Mouse (Mus musculus): ENCODE measurements around the gene Olfr1136. TPM values are rescaled to one million over a fixed set of nuclear protein-coding genes. Genes with fewer than 3 reads are reported as not detected.

The Olfr1136 gene
- polyA plus RNA-seq (2016; fragmentation: Nextera tagmentation; extraction: Ambion mirVana), result not detected in 2 replicates

- ATAC-seq (ENCODE audit: insufficient number of reproducible peaks, insufficient read depth, low FRiP score, low TSS enrichment), result no peak
- Histone ChIP-seq H3K9me3 (no peaks in the 10 kb centered on the region), H3K4me2 (replicated peaks) (no peak within 1 kb of the TSS), H3K27ac (no peak within 1 kb of the TSS), H3K9ac (no peak within 1 kb of the TSS), H3K27me3 (no peaks in the 10 kb centered on the region), H3K36me3 (no peaks in the 10 kb centered on the region), H3K4me3 (no peak within 1 kb of the TSS), H3K4me1 (no peaks in the 10 kb centered on the region)
These were observed at the start of gene Olfr1136 for GRCm38 (mm10) chr2:87693847-87694246. TSS of gene Olfr1136 (minus strand) at chr2:87693947.

- Histone ChIP-seq H3K4me2 (replicated peaks) (no peak within 1 kb of the TSS), H3K9ac (no peak within 1 kb of the TSS), H3K4me1 (no peaks in the 10 kb centered on the region), H3K27me3 (no peaks in the 10 kb centered on the region), H3K4me3 (no peak within 1 kb of the TSS), H3K9me3 (no peaks in the 10 kb centered on the region), H3K36me3 (no peaks in the 10 kb centered on the region), H3K27ac (no peak within 1 kb of the TSS)
- WGBS, result 78% methylated on average over 3 of the region's 3 CpGs
- no peak for ATAC-seq (ENCODE audit: insufficient number of reproducible peaks, insufficient read depth, low FRiP score, low TSS enrichment)
These were observed 49.7 kb upstream of the Olfr1136 start, which contains the start of gene Olfr1140 for GRCm38 (mm10) chr2:87743452-87743851. TSS of gene Olfr1140 (plus strand) at chr2:87743752.

GRCm38 (mm10) chr2:87739878-87740277, 46.1 kb upstream of the Olfr1136 start, which contains the start of gene Olfr1138:
TSS of gene Olfr1138 (minus strand) at chr2:87739978.
- ATAC-seq (ENCODE audit: insufficient number of reproducible peaks, insufficient read depth, low FRiP score, low TSS enrichment), result no peak
- Histone ChIP-seq H3K27ac (no peak within 1 kb of the TSS), H3K9me3 (no peaks in the 10 kb centered on the region), H3K4me2 (replicated peaks) (no peak within 1 kb of the TSS), H3K4me1 (no peaks in the 10 kb centered on the region), H3K27me3 (no peaks in the 10 kb centered on the region), H3K36me3 (no peaks in the 10 kb centered on the region), H3K4me3 (no peak within 1 kb of the TSS), H3K9ac (no peak within 1 kb of the TSS)
- 64% methylated on average over 1 of the region's 1 CpGs for WGBS

GRCm38 (mm10) chr2:87713079-87713478, 19.3 kb upstream of the Olfr1136 start, which contains the start of gene Olfr1137:
TSS of gene Olfr1137 (minus strand) at chr2:87713179.
- Histone ChIP-seq H3K4me1 (no peaks in the 10 kb centered on the region), H3K9me3 (no peaks in the 10 kb centered on the region), H3K4me2 (replicated peaks) (no peak within 1 kb of the TSS), H3K36me3 (no peaks in the 10 kb centered on the region), H3K9ac (no peak within 1 kb of the TSS), H3K27me3 (no peaks in the 10 kb centered on the region), H3K27ac (no peak within 1 kb of the TSS), H3K4me3 (no peak within 1 kb of the TSS)
- no peak for ATAC-seq (ENCODE audit: insufficient number of reproducible peaks, insufficient read depth, low FRiP score, low TSS enrichment)

GRCm38 (mm10) chr2:87673564-87673963, 20.2 kb downstream of the Olfr1136 start, which contains the start of gene Olfr1135:
TSS of gene Olfr1135 (minus strand) at chr2:87673664.
- H3K4me3 ChIP-seq, result no peak within 1 kb of the TSS
- no peak for ATAC-seq (ENCODE audit: insufficient number of reproducible peaks, insufficient read depth, low FRiP score, low TSS enrichment)
- no peaks in the 10 kb centered on the region for H3K36me3 ChIP-seq
- no peak within 1 kb of the TSS for H3K9ac ChIP-seq
- no peaks in the 10 kb centered on the region for H3K27me3 ChIP-seq
- WGBS, result 9% methylated on average over 1 of the region's 1 CpGs
- H3K4me2 ChIP-seq (replicated peaks), result no peak within 1 kb of the TSS
- no peak within 1 kb of the TSS for H3K27ac ChIP-seq
- H3K4me1 ChIP-seq, result no peaks in the 10 kb centered on the region
- H3K9me3 ChIP-seq, result no peaks in the 10 kb centered on the region

GRCm38 (mm10) chr2:87658360-87658759, 35.4 kb downstream of the Olfr1136 start, which contains the start of gene Olfr1134:
TSS of gene Olfr1134 (minus strand) at chr2:87658460.
- H3K4me3 ChIP-seq, result no peak within 1 kb of the TSS
- no peak for ATAC-seq (ENCODE audit: insufficient number of reproducible peaks, insufficient read depth, low FRiP score, low TSS enrichment)
- no peaks in the 10 kb centered on the region for H3K4me1 ChIP-seq
- WGBS, result 81% methylated on average over 2 of the region's 2 CpGs
- H3K9ac ChIP-seq, result no peak within 1 kb of the TSS
- no peaks in the 10 kb centered on the region for H3K27me3 ChIP-seq
- H3K4me2 ChIP-seq (replicated peaks), result no peak within 1 kb of the TSS
- no peak within 1 kb of the TSS for H3K27ac ChIP-seq
- H3K9me3 ChIP-seq, result no peaks in the 10 kb centered on the region
- no peaks in the 10 kb centered on the region for H3K36me3 ChIP-seq

- no peak within 1 kb of the TSS for H3K4me2 ChIP-seq (replicated peaks)
- no peak within 1 kb of the TSS for H3K4me3 ChIP-seq
- H3K4me1 ChIP-seq, result no peaks in the 10 kb centered on the region
- H3K27me3 ChIP-seq, result no peaks in the 10 kb centered on the region
- H3K9me3 ChIP-seq, result no peaks in the 10 kb centered on the region
- H3K9ac ChIP-seq, result no peak within 1 kb of the TSS
- ATAC-seq (ENCODE audit: insufficient number of reproducible peaks, insufficient read depth, low FRiP score, low TSS enrichment), result no peak
- no peak within 1 kb of the TSS for H3K27ac ChIP-seq
- H3K36me3 ChIP-seq, result no peaks in the 10 kb centered on the region
These were observed 46.5 kb downstream of the Olfr1136 start, which contains the start of gene Olfr1133 for GRCm38 (mm10) chr2:87647274-87647673. TSS of gene Olfr1133 (minus strand) at chr2:87647374.

Other genes with a start within 250 kb of the Olfr1136 start
- gene Olfr1126, start 240.0 kb downstream of the Olfr1136 start, polyA plus RNA-seq (2016; fragmentation: Nextera tagmentation; extraction: Ambion mirVana), result not detected in 2 replicates
- not detected in 2 replicates for gene Pramel7, start 196.9 kb downstream of the Olfr1136 start, polyA plus RNA-seq (2016; fragmentation: Nextera tagmentation; extraction: Ambion mirVana)
- gene Pramel6, start 187.4 kb downstream of the Olfr1136 start, polyA plus RNA-seq (2016; fragmentation: Nextera tagmentation; extraction: Ambion mirVana), result not detected in 2 replicates
- gene Olfr153, start 162.2 kb downstream of the Olfr1136 start, polyA plus RNA-seq (2016; fragmentation: Nextera tagmentation; extraction: Ambion mirVana), result not detected in 2 replicates
- not detected in 2 replicates for gene Olfr1128, start 148.4 kb downstream of the Olfr1136 start, polyA plus RNA-seq (2016; fragmentation: Nextera tagmentation; extraction: Ambion mirVana)
- gene Olfr1129, start 120.0 kb downstream of the Olfr1136 start, polyA plus RNA-seq (2016; fragmentation: Nextera tagmentation; extraction: Ambion mirVana), result not detected in 2 replicates
- gene Olfr1130, start 87.7 kb downstream of the Olfr1136 start, polyA plus RNA-seq (2016; fragmentation: Nextera tagmentation; extraction: Ambion mirVana), result not detected in 2 replicates
- gene Olfr1131, start 66.8 kb downstream of the Olfr1136 start, polyA plus RNA-seq (2016; fragmentation: Nextera tagmentation; extraction: Ambion mirVana), result not detected in 2 replicates
- not detected in 2 replicates for gene Olfr1132, start 56.4 kb downstream of the Olfr1136 start, polyA plus RNA-seq (2016; fragmentation: Nextera tagmentation; extraction: Ambion mirVana)
- not detected in 2 replicates for gene Olfr1133, start 46.6 kb downstream of the Olfr1136 start, polyA plus RNA-seq (2016; fragmentation: Nextera tagmentation; extraction: Ambion mirVana)
- gene Olfr1134, start 35.5 kb downstream of the Olfr1136 start, polyA plus RNA-seq (2016; fragmentation: Nextera tagmentation; extraction: Ambion mirVana), result not detected in 2 replicates
- not detected in 2 replicates for gene Olfr1135, start 20.3 kb downstream of the Olfr1136 start, polyA plus RNA-seq (2016; fragmentation: Nextera tagmentation; extraction: Ambion mirVana)
- not detected in 2 replicates for gene Olfr1137, start 19.2 kb upstream of the Olfr1136 start, polyA plus RNA-seq (2016; fragmentation: Nextera tagmentation; extraction: Ambion mirVana)
- gene Olfr1138, start 46.0 kb upstream of the Olfr1136 start, polyA plus RNA-seq (2016; fragmentation: Nextera tagmentation; extraction: Ambion mirVana), result not detected in 2 replicates
- not detected in 2 replicates for gene Olfr1140, start 49.8 kb upstream of the Olfr1136 start, polyA plus RNA-seq (2016; fragmentation: Nextera tagmentation; extraction: Ambion mirVana)
- gene Olfr1141, start 60.0 kb upstream of the Olfr1136 start, polyA plus RNA-seq (2016; fragmentation: Nextera tagmentation; extraction: Ambion mirVana), result not detected in 2 replicates
- not detected in 2 replicates for gene Olfr152, start 85.5 kb upstream of the Olfr1136 start, polyA plus RNA-seq (2016; fragmentation: Nextera tagmentation; extraction: Ambion mirVana)
- gene Olfr1143, start 106.6 kb upstream of the Olfr1136 start, polyA plus RNA-seq (2016; fragmentation: Nextera tagmentation; extraction: Ambion mirVana), result not detected in 2 replicates
- not detected in 2 replicates for gene Olfr1145, start 115.9 kb upstream of the Olfr1136 start, polyA plus RNA-seq (2016; fragmentation: Nextera tagmentation; extraction: Ambion mirVana)
- gene Olfr1148, start 136.6 kb upstream of the Olfr1136 start, polyA plus RNA-seq (2016; fragmentation: Nextera tagmentation; extraction: Ambion mirVana), result not detected in 2 replicates
- not detected in 2 replicates for gene Olfr1150-ps1, start 150.0 kb upstream of the Olfr1136 start, polyA plus RNA-seq (2016; fragmentation: Nextera tagmentation; extraction: Ambion mirVana)
- gene Olfr1151, start 161.9 kb upstream of the Olfr1136 start, polyA plus RNA-seq (2016; fragmentation: Nextera tagmentation; extraction: Ambion mirVana), result not detected in 2 replicates
- gene Olfr1152, start 172.5 kb upstream of the Olfr1136 start, polyA plus RNA-seq (2016; fragmentation: Nextera tagmentation; extraction: Ambion mirVana), result 0.03 TPM in 1 of 2 replicates, not detected in the other
- gene Olfr1153, start 201.0 kb upstream of the Olfr1136 start, polyA plus RNA-seq (2016; fragmentation: Nextera tagmentation; extraction: Ambion mirVana), result not detected in 2 replicates
- gene Olfr1154, start 211.2 kb upstream of the Olfr1136 start, polyA plus RNA-seq (2016; fragmentation: Nextera tagmentation; extraction: Ambion mirVana), result not detected in 2 replicates